Mouse (Mus musculus): ENCODE data around the gene Mast4.

Mast4 gene

GRCm38 (mm10) chr13:102865971-102866724, 468.1 kb downstream of the Mast4 start:
- DNase-seq (ENCODE audit: low spot score in 2 of 2) = no peak

DNA sequence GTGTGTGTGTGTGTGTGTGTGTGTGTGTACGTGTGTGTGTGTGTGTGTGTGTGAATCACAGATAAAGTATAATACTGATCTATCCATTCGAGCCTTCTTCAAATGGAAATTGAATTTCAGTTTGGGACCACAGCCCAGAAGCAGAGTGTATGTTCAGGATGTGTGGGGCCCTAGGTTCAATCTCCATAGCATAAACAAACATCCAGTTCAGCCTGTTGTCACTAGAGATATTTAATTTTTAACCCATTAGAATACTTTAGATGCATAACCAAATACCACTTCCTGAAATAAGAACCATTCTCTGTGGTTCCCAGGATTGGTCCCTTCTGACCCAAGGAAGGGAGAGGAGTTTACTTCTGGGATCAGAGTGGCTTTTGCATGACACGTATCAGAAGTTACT, 468.8 kb downstream of the Mast4 start:
- DNase-seq (ENCODE audit: low spot score in 2 of 2) = no peak

- no peak for DNase-seq (ENCODE audit: low spot score in 2 of 2)
These were observed 469.5 kb downstream of the Mast4 start for GRCm38 (mm10) chr13:102864840-102865239.

- DNase-seq (ENCODE audit: low spot score in 2 of 2) = no peak
These were observed 470.2 kb downstream of the Mast4 start for GRCm38 (mm10) chr13:102864079-102864478.

GRCm38 (mm10) chr13:102862981-102863380, 471.3 kb downstream of the Mast4 start:
- DNase-seq (ENCODE audit: low spot score in 2 of 2) = no peak

DNA sequence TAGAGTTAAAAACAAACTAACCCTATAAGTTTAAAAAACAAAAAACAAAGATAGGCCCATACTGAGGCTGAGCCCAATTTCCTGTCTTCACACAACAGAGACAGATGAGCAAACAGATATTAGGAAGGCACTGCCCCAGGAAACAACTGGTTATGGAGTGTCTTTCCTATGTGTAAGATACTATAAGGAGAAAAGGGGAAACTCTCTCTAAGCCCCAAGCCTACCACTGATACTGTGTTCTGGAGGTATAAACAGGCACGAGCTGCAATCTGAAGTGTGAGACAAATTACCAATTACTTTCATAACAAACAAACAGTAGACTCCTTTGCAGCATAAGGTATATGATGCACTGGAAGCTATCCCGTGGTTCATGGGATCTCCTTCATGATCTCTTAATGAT, 471.9 kb downstream of the Mast4 start:
- DNase-seq (ENCODE audit: low spot score in 2 of 2) = no peak

DNA sequence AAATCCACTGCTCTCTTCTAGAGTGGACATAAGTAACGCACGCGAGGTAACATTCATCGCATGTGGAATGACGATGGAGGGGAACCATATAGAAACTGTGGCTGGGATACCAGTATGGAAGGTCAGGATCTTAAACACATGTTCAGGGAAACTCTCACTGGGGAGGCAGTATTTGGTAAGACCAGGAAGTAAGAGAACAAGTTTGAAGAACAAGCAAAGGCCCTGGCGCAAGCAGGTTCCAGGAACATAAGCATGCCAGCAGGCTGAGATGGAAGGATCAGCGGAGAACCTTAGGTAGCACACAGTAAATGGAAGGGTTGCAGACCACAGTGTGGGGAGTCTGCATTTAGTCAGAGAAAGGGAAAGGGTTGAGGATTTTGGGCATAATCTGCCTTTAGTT, 473.6 kb downstream of the Mast4 start:
- DNase-seq (ENCODE audit: low spot score in 2 of 2) = no peak

GRCm38 (mm10) chr13:102860135-102860534, 474.2 kb downstream of the Mast4 start:
- DNase-seq (ENCODE audit: low spot score in 2 of 2) = no peak

DNA sequence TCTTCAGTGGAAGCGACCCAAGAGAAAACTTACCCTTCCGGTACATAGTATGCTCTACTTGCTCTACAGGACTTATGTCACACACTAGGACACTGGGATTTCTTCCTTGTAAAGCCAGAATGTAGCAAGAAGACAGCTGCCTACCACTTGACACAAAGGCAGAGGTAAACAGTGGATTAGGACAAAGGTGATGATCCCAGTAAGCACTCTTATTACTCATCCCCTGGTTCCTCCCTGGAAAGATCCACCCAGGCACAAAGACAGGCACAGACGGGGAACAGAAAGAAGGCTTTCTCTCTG, 476.8 kb downstream of the Mast4 start:
- DNase-seq (ENCODE audit: low spot score in 2 of 2) = no peak

- no peak for DNase-seq (ENCODE audit: low spot score in 2 of 2)
These were observed 477.3 kb downstream of the Mast4 start for GRCm38 (mm10) chr13:102856821-102857538.

GRCm38 (mm10) chr13:102852865-102853264, 481.4 kb downstream of the Mast4 start:
- no peak for DNase-seq (ENCODE audit: low spot score in 2 of 2)

DNA sequence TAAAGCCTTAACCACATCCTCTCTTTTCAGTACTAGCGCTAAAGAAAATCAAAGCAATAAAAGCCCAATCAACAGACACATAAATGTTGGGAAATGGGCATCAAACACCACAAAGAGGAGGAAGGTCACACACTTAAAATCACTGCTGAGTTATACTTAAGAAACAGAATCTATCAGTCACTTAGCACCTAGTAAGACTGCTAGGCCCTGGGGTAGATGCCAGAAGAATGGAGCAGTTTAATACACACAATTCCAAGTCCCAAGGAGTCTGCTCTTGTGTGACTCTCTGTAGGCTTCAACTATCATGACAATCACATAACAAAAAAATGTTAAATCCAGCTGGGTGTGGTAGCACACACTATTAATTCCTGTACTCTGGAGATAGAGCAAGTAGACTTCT, 483.0 kb downstream of the Mast4 start:
- no peak for DNase-seq (ENCODE audit: low spot score in 2 of 2)

- no peak for DNase-seq (ENCODE audit: low spot score in 2 of 2)
These were observed 483.7 kb downstream of the Mast4 start for GRCm38 (mm10) chr13:102850594-102850993.

DNA sequence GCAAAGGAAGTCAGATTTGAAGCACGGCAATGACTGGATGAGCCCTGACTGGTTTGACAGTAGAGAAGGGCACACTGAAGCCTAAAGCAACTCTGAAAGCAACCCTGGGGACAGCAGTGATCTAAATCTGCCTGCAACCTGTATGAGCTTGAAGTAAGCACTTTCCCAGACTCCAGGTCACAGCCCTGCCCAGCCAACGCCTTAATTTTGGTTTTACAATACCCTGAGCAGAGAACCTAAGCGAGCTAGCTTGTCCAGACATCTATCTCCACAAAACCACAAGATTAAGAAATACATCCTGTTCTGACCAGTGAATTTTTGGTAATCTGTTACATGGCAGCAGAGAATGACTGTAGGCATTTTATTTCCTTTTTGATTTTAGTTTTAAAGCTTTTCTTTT, 485.2 kb downstream of the Mast4 start:
- no peak for DNase-seq (ENCODE audit: low spot score in 2 of 2)

GRCm38 (mm10) chr13:102846473-102846872, 487.8 kb downstream of the Mast4 start:
- no peak for DNase-seq (ENCODE audit: low spot score in 2 of 2)

- DNase-seq (ENCODE audit: low spot score in 2 of 2) = no peak
These were observed 491.6 kb downstream of the Mast4 start for GRCm38 (mm10) chr13:102842715-102843114.

DNA sequence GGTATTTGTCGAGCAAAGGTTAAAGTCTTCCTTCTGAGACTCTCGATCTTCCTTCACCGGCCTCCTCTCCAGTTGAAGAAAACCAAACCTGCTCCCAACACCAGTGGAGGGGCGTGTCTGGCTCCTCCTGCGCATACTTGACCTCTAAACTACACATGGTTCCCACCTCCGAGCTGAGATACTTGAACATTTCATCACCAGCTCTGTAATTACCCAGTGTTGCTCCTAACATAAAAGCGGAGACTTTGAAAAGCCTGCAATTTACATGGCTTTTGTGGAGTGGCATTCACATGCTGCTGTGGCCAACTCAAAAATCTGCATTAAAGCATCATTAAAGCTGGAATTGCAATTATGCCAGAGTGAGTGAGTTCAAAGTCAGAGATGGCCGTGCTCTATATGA, 492.1 kb downstream of the Mast4 start:
- DNase-seq (ENCODE audit: low spot score in 2 of 2) = no peak

GRCm38 (mm10) chr13:102839741-102840482, 494.4 kb downstream of the Mast4 start:
- no peak for DNase-seq (ENCODE audit: low spot score in 2 of 2)

DNA sequence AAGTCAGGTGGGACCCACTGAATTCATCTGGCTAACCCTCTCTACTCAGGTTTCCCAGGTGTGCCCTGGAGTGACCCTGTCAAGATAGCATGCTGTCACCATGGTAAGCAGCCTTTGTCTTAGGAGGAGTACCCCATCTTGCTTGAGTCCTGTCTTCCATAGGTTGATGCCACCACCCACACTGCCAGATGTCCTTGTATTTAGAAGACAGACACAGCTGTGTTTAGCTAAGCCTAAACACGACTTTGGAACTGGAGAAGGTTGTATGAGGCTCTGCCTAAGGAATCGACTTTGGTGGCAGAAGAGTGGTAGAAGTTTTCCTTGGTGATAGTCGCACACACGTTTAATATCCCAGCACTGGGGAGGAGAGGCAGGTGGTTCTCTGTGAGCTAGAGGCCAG, 496.9 kb downstream of the Mast4 start:
- DNase-seq (ENCODE audit: low spot score in 2 of 2) = no peak

- DNase-seq (ENCODE audit: low spot score in 2 of 2) = no peak
These were observed 499.0 kb downstream of the Mast4 start for GRCm38 (mm10) chr13:102835336-102835735.

DNA sequence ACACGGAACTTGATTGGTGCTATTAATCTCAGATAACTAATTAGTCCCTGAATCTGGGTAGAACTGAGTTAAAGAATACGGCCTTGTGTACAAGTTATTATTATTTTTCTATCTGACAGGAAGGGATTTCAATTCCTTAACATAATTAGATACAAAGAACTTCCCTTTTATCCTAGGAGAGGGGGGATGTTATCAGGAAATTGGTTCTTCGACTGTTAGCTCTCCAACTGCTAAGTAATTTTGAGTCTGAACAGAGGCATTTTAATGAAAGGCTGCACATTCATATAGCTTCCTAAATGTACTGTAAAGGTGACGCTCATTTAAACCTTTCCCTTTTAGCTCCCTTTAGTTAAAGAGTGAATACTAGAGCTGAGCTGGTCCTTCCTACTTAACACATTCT, 516.0 kb downstream of the Mast4 start:
- no peak for DNase-seq (ENCODE audit: low spot score in 2 of 2)

DNA sequence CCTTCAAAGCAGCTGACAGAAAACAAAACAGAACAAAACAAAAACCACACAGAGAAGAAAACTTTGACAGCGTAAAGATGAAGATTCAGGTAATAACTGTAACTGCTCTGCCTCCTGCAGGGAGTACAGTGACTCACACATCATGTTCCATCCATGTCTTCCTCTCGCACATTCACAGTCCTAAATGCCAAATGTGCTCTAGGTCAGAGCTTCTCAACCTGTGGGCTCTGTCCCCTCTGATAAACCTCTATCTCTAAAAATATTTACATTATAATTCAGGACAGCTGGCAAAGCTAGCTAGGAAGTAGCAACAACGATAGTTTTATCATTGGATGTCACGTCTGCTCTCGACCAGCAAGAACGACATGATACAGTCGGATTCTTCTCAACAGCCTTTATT, 517.6 kb downstream of the Mast4 start:
- no peak for DNase-seq (ENCODE audit: low spot score in 2 of 2)

DNA sequence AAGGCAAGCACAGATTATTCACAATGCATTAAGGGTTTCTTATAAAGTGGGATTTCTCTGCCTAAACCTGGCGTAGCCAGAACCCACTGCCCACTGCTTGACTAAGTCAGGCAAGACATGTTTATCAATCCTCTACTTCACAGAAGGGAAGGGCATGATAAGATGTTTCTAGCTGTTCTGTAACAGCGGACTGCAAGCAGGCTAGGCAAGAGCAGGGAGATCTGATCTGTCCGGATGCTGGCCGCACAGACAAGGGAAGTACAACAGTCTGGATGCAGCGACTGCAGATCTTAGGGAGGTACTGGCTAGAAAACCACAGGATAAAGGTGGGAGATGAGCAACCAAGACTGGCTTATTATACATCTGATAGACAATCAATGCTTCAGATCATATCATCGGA, 519.1 kb downstream of the Mast4 start:
- no peak for DNase-seq (ENCODE audit: low spot score in 2 of 2)

Measured in frontal cortex, postnatal 14 days (tissue).